Mouse (Mus musculus): Measurements from ENCODE around the gene Ppm1l. TPM values are rescaled to one million over a fixed set of nuclear protein-coding genes. Genes with fewer than 3 reads are reported as not detected.
A peak's percentile ranks its signal among the peaks of the same experiment; 100 is the strongest.

Gene Ppm1l
- polyA plus RNA-seq, 2 experiments = 7.1 to 12.2 TPM

DNA sequence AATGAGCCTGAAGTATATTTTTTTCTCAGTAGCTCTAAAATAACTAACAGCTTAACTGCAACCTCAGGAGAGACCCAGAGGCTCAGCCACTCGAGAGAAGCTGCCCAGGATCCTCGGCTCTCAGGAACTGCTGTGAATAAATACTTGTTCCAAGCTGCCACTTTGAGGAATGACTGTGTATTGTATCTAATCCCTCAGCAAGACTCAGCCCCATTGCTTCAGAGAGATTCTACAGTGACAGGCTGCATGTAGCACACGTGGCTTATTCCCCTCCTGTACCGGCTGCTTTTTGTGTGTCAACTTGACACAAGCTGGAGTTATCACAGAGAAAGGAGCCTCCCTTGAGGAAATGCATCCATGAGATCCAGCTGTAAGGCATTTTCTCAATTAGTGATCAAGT is 216.0 kb downstream of the Ppm1l start:
- Histone ChIP-seq H3K4me2 (replicated peaks; ENCODE audit: low read depth, low read length, severe bottlenecking) (no peak overlapping the region), H3K27ac (replicated peaks; ENCODE audit: low read depth, low read length) (no peak overlapping the region), H3K4me3 (replicated peaks; ENCODE audit: low read length) (no peak overlapping the region), H3K4me1 (ENCODE audit: control insufficient read depth, insufficient read depth, low read length) (peaks cover 11% of the 10 kb centered on the region), H3K36me3 (ENCODE audit: control insufficient read depth, insufficient read depth, low read length) (no peaks in the 10 kb centered on the region), H3K9ac (ENCODE audit: low read depth, low read length, severe bottlenecking) (no peak overlapping the region), H3K27me3 (ENCODE audit: control insufficient read depth, insufficient read depth, low read length) (no peaks in the 10 kb centered on the region), H3K9me3 (ENCODE audit: control insufficient read depth, low read length) (no peaks in the 10 kb centered on the region)
- ATAC-seq (ENCODE audit: low FRiP score, low read depth) = no peak
- no peak for DNase-seq (ENCODE audit: low spot score)
- whole genome bisulfite sequencing = 69% methylated on average over 4 of the region's 4 CpGs
- TF ChIP-seq POLR2A (IDR thresholded peaks at IDR 0.05; ENCODE audit: borderline replicate concordance, extremely low read depth, insufficient read depth, insufficient read length) = no peak

DNA sequence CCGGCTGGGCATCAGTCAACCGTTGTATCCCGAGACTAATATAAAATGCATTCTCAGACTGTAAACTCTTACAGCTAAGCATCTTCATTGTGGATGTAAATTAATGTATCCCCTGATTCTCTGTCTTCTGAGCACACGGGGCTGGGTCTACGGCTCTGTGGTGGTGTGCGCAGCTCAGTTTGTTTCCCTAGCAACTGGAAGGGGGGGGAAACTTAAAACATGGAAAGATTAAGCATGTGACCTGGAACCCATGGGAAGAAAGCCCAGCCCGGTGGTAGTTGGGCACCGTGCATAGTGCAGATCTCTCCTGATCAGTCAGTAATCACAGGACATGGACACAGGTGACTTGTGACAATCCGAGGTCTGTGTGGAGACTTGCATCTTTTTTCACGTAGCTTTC is 218.8 kb downstream of the Ppm1l start:
- no peak overlapping the region for H3K27ac ChIP-seq (replicated peaks; ENCODE audit: low read depth, low read length)
- no peak overlapping the region for H3K9ac ChIP-seq (ENCODE audit: low read depth, low read length, severe bottlenecking)
- no peaks in the 10 kb centered on the region for H3K27me3 ChIP-seq (ENCODE audit: control insufficient read depth, insufficient read depth, low read length)
- 81% methylated on average over 10 of the region's 10 CpGs for WGBS
- no peak overlapping the region for H3K4me2 ChIP-seq (replicated peaks; ENCODE audit: low read depth, low read length, severe bottlenecking)
- no peaks in the 10 kb centered on the region for H3K36me3 ChIP-seq (ENCODE audit: control insufficient read depth, insufficient read depth, low read length)
- TF ChIP-seq POLR2A (IDR thresholded peaks at IDR 0.05; ENCODE audit: borderline replicate concordance, extremely low read depth, insufficient read depth, insufficient read length) = no peak
- H3K4me3 ChIP-seq (replicated peaks; ENCODE audit: low read length) = no peak overlapping the region
- H3K4me1 ChIP-seq (ENCODE audit: control insufficient read depth, insufficient read depth, low read length) = peaks cover 11% of the 10 kb centered on the region
- no peak for DNase-seq (ENCODE audit: low spot score)
- ATAC-seq (ENCODE audit: low FRiP score, low read depth) = no peak
- H3K9me3 ChIP-seq (ENCODE audit: control insufficient read depth, low read length) = no peaks in the 10 kb centered on the region

DNA sequence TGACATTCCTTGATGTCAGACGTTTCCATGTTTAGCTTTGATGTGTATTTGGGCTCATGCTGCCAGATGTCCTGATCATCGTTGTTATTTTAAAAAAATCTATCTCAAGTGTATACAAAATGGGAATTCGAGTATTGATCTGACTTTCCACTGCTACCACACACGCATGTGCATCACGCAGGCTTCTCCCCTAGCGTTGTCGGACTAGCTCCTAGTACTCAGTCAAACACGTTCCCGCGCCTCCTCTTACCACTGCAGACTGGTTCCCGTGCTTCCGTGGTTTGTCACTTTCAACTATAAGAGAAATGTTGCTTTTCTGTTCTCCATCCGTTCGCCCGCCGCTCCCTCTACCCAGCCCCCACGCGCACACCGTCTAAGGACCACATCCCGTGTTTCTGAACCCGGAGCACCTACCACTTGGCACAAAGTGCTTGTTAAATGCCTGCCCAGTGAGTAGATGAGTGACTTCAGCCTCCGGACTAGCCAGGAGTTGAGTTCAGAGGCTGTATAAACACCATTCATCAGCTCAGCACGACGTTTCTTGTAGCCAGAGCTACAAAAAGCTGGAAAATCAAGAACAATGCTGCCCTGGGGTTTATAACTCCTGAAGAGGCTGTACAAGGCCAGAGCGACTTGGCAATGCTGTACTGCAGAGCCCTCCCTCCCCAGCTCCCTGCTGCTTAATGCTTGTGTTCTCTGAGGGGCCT is 219.4 kb downstream of the Ppm1l start:
- Histone ChIP-seq H3K36me3 (ENCODE audit: control insufficient read depth, insufficient read depth, low read length) (no peaks in the 10 kb centered on the region), H3K4me2 (replicated peaks; ENCODE audit: low read depth, low read length, severe bottlenecking) (no peak overlapping the region), H3K9me3 (ENCODE audit: control insufficient read depth, low read length) (no peaks in the 10 kb centered on the region), H3K4me3 (replicated peaks; ENCODE audit: low read length) (no peak overlapping the region), H3K4me1 (ENCODE audit: control insufficient read depth, insufficient read depth, low read length) (peaks cover 11% of the 10 kb centered on the region), H3K27ac (replicated peaks; ENCODE audit: low read depth, low read length) (peak overlapping the region; percentile 26; the same call in 1 of the 2 replicates), H3K9ac (ENCODE audit: low read depth, low read length, severe bottlenecking) (peak overlapping the region; percentile 0; the same call in 1 of the 2 replicates), H3K27me3 (ENCODE audit: control insufficient read depth, insufficient read depth, low read length) (no peaks in the 10 kb centered on the region)
- DNase-seq (ENCODE audit: low spot score) (peak; percentile 39), ATAC-seq (ENCODE audit: low FRiP score, low read depth) (no peak)
- WGBS = 61% methylated on average over 25 of the region's 25 CpGs
- TF ChIP-seq POLR2A (IDR thresholded peaks at IDR 0.05; ENCODE audit: borderline replicate concordance, extremely low read depth, insufficient read depth, insufficient read length) = no peak

- no peak for DNase-seq (ENCODE audit: low spot score)
- H3K36me3 ChIP-seq (ENCODE audit: control insufficient read depth, insufficient read depth, low read length) = no peaks in the 10 kb centered on the region
- H3K9me3 ChIP-seq (ENCODE audit: control insufficient read depth, low read length) = no peaks in the 10 kb centered on the region
- TF ChIP-seq POLR2A (IDR thresholded peaks at IDR 0.05; ENCODE audit: borderline replicate concordance, extremely low read depth, insufficient read depth, insufficient read length) = no peak
- H3K27me3 ChIP-seq (ENCODE audit: control insufficient read depth, insufficient read depth, low read length) = no peaks in the 10 kb centered on the region
- no peak overlapping the region for H3K9ac ChIP-seq (ENCODE audit: low read depth, low read length, severe bottlenecking)
- H3K27ac ChIP-seq (replicated peaks; ENCODE audit: low read depth, low read length) = no peak overlapping the region
- ATAC-seq (ENCODE audit: low FRiP score, low read depth) = no peak
- 89% methylated on average over 8 of the region's 8 CpGs for whole genome bisulfite sequencing
- no peak overlapping the region for H3K4me3 ChIP-seq (replicated peaks; ENCODE audit: low read length)
- no peak overlapping the region for H3K4me2 ChIP-seq (replicated peaks; ENCODE audit: low read depth, low read length, severe bottlenecking)
- H3K4me1 ChIP-seq (ENCODE audit: control insufficient read depth, insufficient read depth, low read length) = no peaks in the 10 kb centered on the region
Observed at GRCm38 (mm10) chr3:69542962-69543361, 226.3 kb downstream of the Ppm1l start.

GRCm38 (mm10) chr3:69543730-69544129 is 227.1 kb downstream of the Ppm1l start:
- no peaks in the 10 kb centered on the region for H3K36me3 ChIP-seq (ENCODE audit: control insufficient read depth, insufficient read depth, low read length)
- TF ChIP-seq POLR2A (IDR thresholded peaks at IDR 0.05; ENCODE audit: borderline replicate concordance, extremely low read depth, insufficient read depth, insufficient read length) = no peak
- no peak overlapping the region for H3K27ac ChIP-seq (replicated peaks; ENCODE audit: low read depth, low read length)
- H3K9ac ChIP-seq (ENCODE audit: low read depth, low read length, severe bottlenecking) = no peak overlapping the region
- H3K27me3 ChIP-seq (ENCODE audit: control insufficient read depth, insufficient read depth, low read length) = no peaks in the 10 kb centered on the region
- H3K4me2 ChIP-seq (replicated peaks; ENCODE audit: low read depth, low read length, severe bottlenecking) = no peak overlapping the region
- no peak for DNase-seq (ENCODE audit: low spot score)
- no peak for ATAC-seq (ENCODE audit: low FRiP score, low read depth)
- WGBS = 85% methylated on average over 1 of the region's 1 CpGs
- no peaks in the 10 kb centered on the region for H3K9me3 ChIP-seq (ENCODE audit: control insufficient read depth, low read length)
- no peak overlapping the region for H3K4me3 ChIP-seq (replicated peaks; ENCODE audit: low read length)
- H3K4me1 ChIP-seq (ENCODE audit: control insufficient read depth, insufficient read depth, low read length) = no peaks in the 10 kb centered on the region

Data from limb, embryonic 14.5 days (tissue).